Mouse (Mus musculus): ENCODE measurements around the gene Ugdh. TPM values are rescaled to one million over a fixed set of nuclear protein-coding genes. Genes with fewer than 3 reads are reported as not detected.

The Ugdh gene
- polyA plus RNA-seq, 1 experiment: 4.5 TPM

GRCm38 (mm10) chr5:65454771-65455170, 19.0 kb upstream of the Ugdh start:
- no peak for TF ChIP-seq POLR2A (IDR thresholded peaks at IDR 0.05; ENCODE audit: low read depth, low read length)
- TF ChIP-seq CTCF (IDR thresholded peaks at IDR 0.05; ENCODE audit: extremely low read depth, insufficient read depth, insufficient read length, insufficient replicate concordance): no peak
- DNase-seq (ENCODE audit: low read depth in 1 of 2, low spot score in 2 of 2): no peak
- no peaks in the 10 kb centered on the region for H3K4me1 ChIP-seq (ENCODE audit: control insufficient read depth, insufficient read depth, insufficient read length)
- H3K4me3 ChIP-seq (ENCODE audit: extremely low read depth, insufficient read depth, insufficient read length): no peak overlapping the region
- WGBS: 80% methylated on average over 5 of the region's 5 CpGs
- no peak overlapping the region for H3K27ac ChIP-seq (ENCODE audit: insufficient read depth, low read length)
- no peaks in the 10 kb centered on the region for H3K27me3 ChIP-seq (ENCODE audit: control insufficient read depth, insufficient read depth, low read length)
- H3K36me3 ChIP-seq (ENCODE audit: control insufficient read depth, insufficient read depth, low read length): peaks cover 23% of the 10 kb centered on the region

- DNase-seq (ENCODE audit: low read depth in 1 of 2, low spot score in 2 of 2): no peak
- TF ChIP-seq CTCF (IDR thresholded peaks at IDR 0.05; ENCODE audit: extremely low read depth, insufficient read depth, insufficient read length, insufficient replicate concordance) (no peak), POLR2A (IDR thresholded peaks at IDR 0.05; ENCODE audit: low read depth, low read length) (no peak)
- Histone ChIP-seq H3K4me3 (ENCODE audit: extremely low read depth, insufficient read depth, insufficient read length) (no peak overlapping the region), H3K27me3 (ENCODE audit: control insufficient read depth, insufficient read depth, low read length) (no peaks in the 10 kb centered on the region), H3K27ac (ENCODE audit: insufficient read depth, low read length) (no peak overlapping the region), H3K36me3 (ENCODE audit: control insufficient read depth, insufficient read depth, low read length) (peaks cover 26% of the 10 kb centered on the region), H3K4me1 (ENCODE audit: control insufficient read depth, insufficient read depth, insufficient read length) (no peaks in the 10 kb centered on the region)
- 92% methylated on average over 4 of the region's 4 CpGs for WGBS
These were observed 13.2 kb upstream of the Ugdh start for GRCm38 (mm10) chr5:65448941-65449340.

GRCm38 (mm10) chr5:65447826-65448225, 12.1 kb upstream of the Ugdh start:
- H3K4me1 ChIP-seq (ENCODE audit: control insufficient read depth, insufficient read depth, insufficient read length): no peaks in the 10 kb centered on the region
- H3K4me3 ChIP-seq (ENCODE audit: extremely low read depth, insufficient read depth, insufficient read length): no peak overlapping the region
- no peak overlapping the region for H3K27ac ChIP-seq (ENCODE audit: insufficient read depth, low read length)
- TF ChIP-seq CTCF (IDR thresholded peaks at IDR 0.05; ENCODE audit: extremely low read depth, insufficient read depth, insufficient read length, insufficient replicate concordance): no peak
- no peak for TF ChIP-seq POLR2A (IDR thresholded peaks at IDR 0.05; ENCODE audit: low read depth, low read length)
- H3K27me3 ChIP-seq (ENCODE audit: control insufficient read depth, insufficient read depth, low read length): no peaks in the 10 kb centered on the region
- WGBS: 89% methylated on average over 2 of the region's 2 CpGs
- no peak for DNase-seq (ENCODE audit: low read depth in 1 of 2, low spot score in 2 of 2)
- peaks cover 25% of the 10 kb centered on the region for H3K36me3 ChIP-seq (ENCODE audit: control insufficient read depth, insufficient read depth, low read length)

- peaks cover 22% of the 10 kb centered on the region for H3K36me3 ChIP-seq (ENCODE audit: control insufficient read depth, insufficient read depth, low read length)
- DNase-seq (ENCODE audit: low read depth in 1 of 2, low spot score in 2 of 2): no peak
These were observed 11.0 kb upstream of the Ugdh start for GRCm38 (mm10) chr5:65446756-65447155.

GRCm38 (mm10) chr5:65444981-65445380, 9.2 kb upstream of the Ugdh start:
- Histone ChIP-seq H3K27me3 (ENCODE audit: control insufficient read depth, insufficient read depth, low read length) (no peaks in the 10 kb centered on the region), H3K4me1 (ENCODE audit: control insufficient read depth, insufficient read depth, insufficient read length) (no peaks in the 10 kb centered on the region), H3K4me3 (ENCODE audit: extremely low read depth, insufficient read depth, insufficient read length) (no peak overlapping the region), H3K36me3 (ENCODE audit: control insufficient read depth, insufficient read depth, low read length) (peaks cover 18% of the 10 kb centered on the region), H3K27ac (ENCODE audit: insufficient read depth, low read length) (no peak overlapping the region)
- no peak for TF ChIP-seq CTCF (IDR thresholded peaks at IDR 0.05; ENCODE audit: extremely low read depth, insufficient read depth, insufficient read length, insufficient replicate concordance)
- no peak for TF ChIP-seq POLR2A (IDR thresholded peaks at IDR 0.05; ENCODE audit: low read depth, low read length)
- no peak for DNase-seq (ENCODE audit: low read depth in 1 of 2, low spot score in 2 of 2)
- 71% methylated on average over 2 of the region's 6 CpGs for WGBS

More at GRCm38 (mm10) chr5:65446756-65447155, 11.0 kb upstream of the Ugdh start:
- H3K4me3 ChIP-seq (ENCODE audit: extremely low read depth, insufficient read depth, insufficient read length): no peak overlapping the region
- 92% methylated on average over 2 of the region's 2 CpGs for WGBS
- no peaks in the 10 kb centered on the region for H3K4me1 ChIP-seq (ENCODE audit: control insufficient read depth, insufficient read depth, insufficient read length)
- TF ChIP-seq POLR2A (IDR thresholded peaks at IDR 0.05; ENCODE audit: low read depth, low read length) (no peak), CTCF (IDR thresholded peaks at IDR 0.05; ENCODE audit: extremely low read depth, insufficient read depth, insufficient read length, insufficient replicate concordance) (no peak)
- no peak overlapping the region for H3K27ac ChIP-seq (ENCODE audit: insufficient read depth, low read length)
- H3K27me3 ChIP-seq (ENCODE audit: control insufficient read depth, insufficient read depth, low read length): no peaks in the 10 kb centered on the region

GRCm38 (mm10) chr5:65438041-65438440, 2.3 kb upstream of the Ugdh start:
- Histone ChIP-seq H3K4me1 (ENCODE audit: control insufficient read depth, insufficient read depth, insufficient read length) (peaks cover 2% of the 10 kb centered on the region; the same call in 1 of the 2 replicates), H3K4me3 (ENCODE audit: extremely low read depth, insufficient read depth, insufficient read length) (no peak overlapping the region), H3K27ac (ENCODE audit: insufficient read depth, low read length) (no peak overlapping the region), H3K36me3 (ENCODE audit: control insufficient read depth, insufficient read depth, low read length) (no peaks in the 10 kb centered on the region; the same call in 1 of the 2 replicates), H3K27me3 (ENCODE audit: control insufficient read depth, insufficient read depth, low read length) (no peaks in the 10 kb centered on the region)
- no peak for TF ChIP-seq POLR2A (IDR thresholded peaks at IDR 0.05; ENCODE audit: low read depth, low read length)
- TF ChIP-seq CTCF (IDR thresholded peaks at IDR 0.05; ENCODE audit: extremely low read depth, insufficient read depth, insufficient read length, insufficient replicate concordance): no peak
- DNase-seq (ENCODE audit: low read depth in 1 of 2, low spot score in 2 of 2): no peak

GRCm38 (mm10) chr5:65435363-65435805, 365 bp downstream of the Ugdh start:
- Histone ChIP-seq H3K27ac (ENCODE audit: insufficient read depth, low read length) (peak overlapping the region; percentile 8; the same call in 1 of the 2 replicates), H3K4me1 (ENCODE audit: control insufficient read depth, insufficient read depth, insufficient read length) (peaks cover 2% of the 10 kb centered on the region; the same call in 1 of the 2 replicates), H3K36me3 (ENCODE audit: control insufficient read depth, insufficient read depth, low read length) (no peaks in the 10 kb centered on the region), H3K4me3 (ENCODE audit: extremely low read depth, insufficient read depth, insufficient read length) (peak overlapping the region; percentile 99), H3K27me3 (ENCODE audit: control insufficient read depth, insufficient read depth, low read length) (no peaks in the 10 kb centered on the region)
- TF ChIP-seq CTCF (IDR thresholded peaks at IDR 0.05; ENCODE audit: extremely low read depth, insufficient read depth, insufficient read length, insufficient replicate concordance) (no peak), POLR2A (IDR thresholded peaks at IDR 0.05; ENCODE audit: low read depth, low read length) (no peak)
- WGBS: under 1% methylated on average over 47 of the region's 47 CpGs
- DNase-seq (ENCODE audit: low read depth in 1 of 2, low spot score in 2 of 2): no peak

Measured in spleen, adult 2 months (tissue).